Mouse (Mus musculus): ENCODE measurements around the gene Phactr3. TPM values are rescaled to one million over a fixed set of nuclear protein-coding genes. Genes with fewer than 3 reads are reported as not detected.

Gene Phactr3
- polyA plus RNA-seq, 1 experiment = 0.32 TPM

GRCm38 (mm10) chr2:178247274-178247673 lies 128.5 kb downstream of the Phactr3 start:
- H3K4me1 ChIP-seq (replicated peaks; ENCODE audit: control insufficient read depth, insufficient read depth, low read length) = no peaks in the 10 kb centered on the region
- H3K4me3 ChIP-seq (ENCODE audit: control insufficient read depth, insufficient read depth, low read length) = no peak overlapping the region
- no peak for DNase-seq
- no peak overlapping the region for H3K27ac ChIP-seq (ENCODE audit: control insufficient read depth, insufficient read depth, low read length)
- no peaks in the 10 kb centered on the region for H3K36me3 ChIP-seq (ENCODE audit: control insufficient read depth, insufficient read depth, low read length)
- WGBS = 45% methylated on average over 8 of the region's 8 CpGs
- TF ChIP-seq POLR2A (IDR thresholded peaks at IDR 0.05; ENCODE audit: control insufficient read depth, extremely low read depth, insufficient read depth, low read length, poor library complexity) = no peak
- no peak for TF ChIP-seq CTCF (IDR thresholded peaks at IDR 0.05; ENCODE audit: borderline replicate concordance, control insufficient read depth, extremely low read depth, insufficient read depth, low read length, poor library complexity)
- no peaks in the 10 kb centered on the region for H3K27me3 ChIP-seq (ENCODE audit: control insufficient read depth, insufficient read depth, low read length)

- no peaks in the 10 kb centered on the region for H3K27me3 ChIP-seq (ENCODE audit: control insufficient read depth, insufficient read depth, low read length)
- no peak for TF ChIP-seq CTCF (IDR thresholded peaks at IDR 0.05; ENCODE audit: borderline replicate concordance, control insufficient read depth, extremely low read depth, insufficient read depth, low read length, poor library complexity)
- TF ChIP-seq POLR2A (IDR thresholded peaks at IDR 0.05; ENCODE audit: control insufficient read depth, extremely low read depth, insufficient read depth, low read length, poor library complexity) = no peak
- WGBS = under 1% methylated on average over 3 of the region's 3 CpGs
Measured at GRCm38 (mm10) chr2:178257117-178257825, 138.5 kb downstream of the Phactr3 start.

GRCm38 (mm10) chr2:178257986-178258555 lies 139.3 kb downstream of the Phactr3 start:
- no peaks in the 10 kb centered on the region for H3K27me3 ChIP-seq (ENCODE audit: control insufficient read depth, insufficient read depth, low read length)
- H3K36me3 ChIP-seq (ENCODE audit: control insufficient read depth, insufficient read depth, low read length) = no peaks in the 10 kb centered on the region
- no peak overlapping the region for H3K4me3 ChIP-seq (ENCODE audit: control insufficient read depth, insufficient read depth, low read length)
- no peaks in the 10 kb centered on the region for H3K4me1 ChIP-seq (replicated peaks; ENCODE audit: control insufficient read depth, insufficient read depth, low read length)
- DNase-seq = no peak
- WGBS = 82% methylated on average over 2 of the region's 2 CpGs
- no peak overlapping the region for H3K27ac ChIP-seq (ENCODE audit: control insufficient read depth, insufficient read depth, low read length)
- TF ChIP-seq POLR2A (IDR thresholded peaks at IDR 0.05; ENCODE audit: control insufficient read depth, extremely low read depth, insufficient read depth, low read length, poor library complexity) (no peak), CTCF (IDR thresholded peaks at IDR 0.05; ENCODE audit: borderline replicate concordance, control insufficient read depth, extremely low read depth, insufficient read depth, low read length, poor library complexity) (no peak)

More at GRCm38 (mm10) chr2:178257117-178257825, 138.5 kb downstream of the Phactr3 start:
- H3K4me3 ChIP-seq (ENCODE audit: control insufficient read depth, insufficient read depth, low read length) = no peak overlapping the region
- no peak overlapping the region for H3K27ac ChIP-seq (ENCODE audit: control insufficient read depth, insufficient read depth, low read length)
- H3K36me3 ChIP-seq (ENCODE audit: control insufficient read depth, insufficient read depth, low read length) = no peaks in the 10 kb centered on the region
- H3K4me1 ChIP-seq (replicated peaks; ENCODE audit: control insufficient read depth, insufficient read depth, low read length) = no peaks in the 10 kb centered on the region
- no peak for DNase-seq

GRCm38 (mm10) chr2:178263055-178263454 lies 144.3 kb downstream of the Phactr3 start:
- 81% methylated on average over 4 of the region's 4 CpGs for WGBS
- DNase-seq = no peak
- Histone ChIP-seq H3K27ac (ENCODE audit: control insufficient read depth, insufficient read depth, low read length) (no peak overlapping the region), H3K36me3 (ENCODE audit: control insufficient read depth, insufficient read depth, low read length) (no peaks in the 10 kb centered on the region), H3K4me3 (ENCODE audit: control insufficient read depth, insufficient read depth, low read length) (no peak overlapping the region), H3K27me3 (ENCODE audit: control insufficient read depth, insufficient read depth, low read length) (no peaks in the 10 kb centered on the region), H3K4me1 (replicated peaks; ENCODE audit: control insufficient read depth, insufficient read depth, low read length) (no peaks in the 10 kb centered on the region)
- TF ChIP-seq POLR2A (IDR thresholded peaks at IDR 0.05; ENCODE audit: control insufficient read depth, extremely low read depth, insufficient read depth, low read length, poor library complexity) = no peak

- peak; percentile 43 for DNase-seq
- TF ChIP-seq POLR2A (IDR thresholded peaks at IDR 0.05; ENCODE audit: control insufficient read depth, extremely low read depth, insufficient read depth, low read length, poor library complexity) (no peak), CTCF (IDR thresholded peaks at IDR 0.05; ENCODE audit: borderline replicate concordance, control insufficient read depth, extremely low read depth, insufficient read depth, low read length, poor library complexity) (peak; percentile 47; the same call in 1 of the 2 replicates)
- no peaks in the 10 kb centered on the region for H3K4me1 ChIP-seq (replicated peaks; ENCODE audit: control insufficient read depth, insufficient read depth, low read length)
- no peak overlapping the region for H3K27ac ChIP-seq (ENCODE audit: control insufficient read depth, insufficient read depth, low read length)
- no peaks in the 10 kb centered on the region for H3K36me3 ChIP-seq (ENCODE audit: control insufficient read depth, insufficient read depth, low read length)
- no peak overlapping the region for H3K4me3 ChIP-seq (ENCODE audit: control insufficient read depth, insufficient read depth, low read length)
- 6% methylated on average over 8 of the region's 8 CpGs for WGBS
- no peaks in the 10 kb centered on the region for H3K27me3 ChIP-seq (ENCODE audit: control insufficient read depth, insufficient read depth, low read length)
Measured at GRCm38 (mm10) chr2:178264389-178264788, 145.6 kb downstream of the Phactr3 start.

GRCm38 (mm10) chr2:178265454-178265853 lies 146.7 kb downstream of the Phactr3 start:
- H3K4me1 ChIP-seq (replicated peaks; ENCODE audit: control insufficient read depth, insufficient read depth, low read length) = no peaks in the 10 kb centered on the region
- H3K27ac ChIP-seq (ENCODE audit: control insufficient read depth, insufficient read depth, low read length) = no peak overlapping the region
- DNase-seq = no peak
- no peak for TF ChIP-seq CTCF (IDR thresholded peaks at IDR 0.05; ENCODE audit: borderline replicate concordance, control insufficient read depth, extremely low read depth, insufficient read depth, low read length, poor library complexity)
- TF ChIP-seq POLR2A (IDR thresholded peaks at IDR 0.05; ENCODE audit: control insufficient read depth, extremely low read depth, insufficient read depth, low read length, poor library complexity) = no peak
- 23% methylated on average over 2 of the region's 2 CpGs for WGBS
- H3K36me3 ChIP-seq (ENCODE audit: control insufficient read depth, insufficient read depth, low read length) = no peaks in the 10 kb centered on the region
- H3K4me3 ChIP-seq (ENCODE audit: control insufficient read depth, insufficient read depth, low read length) = no peak overlapping the region
- H3K27me3 ChIP-seq (ENCODE audit: control insufficient read depth, insufficient read depth, low read length) = no peaks in the 10 kb centered on the region
